Mouse (Mus musculus) c-Kit-negative CD71-positive TER-119-positive erythroid progenitor cells, embryonic 14.5 days (primary cell): ENCODE results near the gene Lrrc39.
"Not testable (repeated sequence)": the region's sequence is repeated elsewhere in the genome, so short reads cannot be mapped to it uniquely, and the experiment has no call there.

Source experiments
- DNase-seq: peaks from one replicate; pipeline ENCODE4 v3.0.0-alpha.2; 2013; ENCODE audit warnings: low read depth, low spot score

The Lrrc39 gene

GRCm38 (mm10) chr3:116562408-116563094, at the start of gene Lrrc39:
TSS of gene Lrrc39 (plus strand) at chr3:116562973.
- DNase-seq: peak; percentile 67

DNA sequence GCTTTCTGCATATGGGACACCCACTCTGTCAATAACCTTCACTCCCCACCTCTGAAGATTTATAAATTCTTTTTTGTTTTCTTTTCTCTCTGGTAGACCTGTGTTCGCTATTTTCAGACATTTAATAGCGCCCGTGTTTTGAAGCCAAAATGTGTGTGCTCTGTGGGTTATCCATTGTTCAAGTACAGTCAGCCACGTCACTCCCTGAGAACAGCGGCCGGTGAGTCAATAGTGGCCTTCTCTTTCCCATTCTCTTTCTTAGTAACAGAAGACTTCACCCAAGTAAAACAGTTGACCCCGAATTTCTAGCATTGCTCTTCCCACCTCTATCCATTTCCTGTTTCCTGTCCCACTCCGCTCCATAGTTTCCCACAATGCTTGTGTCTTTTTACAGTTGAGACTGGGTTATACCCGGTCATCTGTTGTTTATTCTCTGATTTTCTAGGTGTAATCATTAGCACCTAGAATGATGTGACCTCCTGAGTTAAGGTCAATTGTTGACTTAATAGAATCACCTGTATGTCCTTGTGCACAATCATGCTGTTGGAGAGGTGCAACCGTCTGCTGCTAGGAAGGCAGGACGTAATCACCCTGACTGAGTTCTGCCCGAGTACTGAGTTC, 42.5 kb upstream of the Lrrc39 start:
- DNase-seq: no peak

- no peak for DNase-seq
Observed at GRCm38 (mm10) chr3:116529741-116530140, 33.0 kb upstream of the Lrrc39 start.

- DNase-seq: no peak
Observed at GRCm38 (mm10) chr3:116530826-116531225, 31.9 kb upstream of the Lrrc39 start.

- no peak for DNase-seq
Observed at GRCm38 (mm10) chr3:116536428-116537199, 26.2 kb upstream of the Lrrc39 start.

- DNase-seq: no peak
Observed at GRCm38 (mm10) chr3:116537200-116537573, 25.6 kb upstream of the Lrrc39 start.

- DNase-seq: no peak
Observed at GRCm38 (mm10) chr3:116542070-116542469, 20.7 kb upstream of the Lrrc39 start.

DNA sequence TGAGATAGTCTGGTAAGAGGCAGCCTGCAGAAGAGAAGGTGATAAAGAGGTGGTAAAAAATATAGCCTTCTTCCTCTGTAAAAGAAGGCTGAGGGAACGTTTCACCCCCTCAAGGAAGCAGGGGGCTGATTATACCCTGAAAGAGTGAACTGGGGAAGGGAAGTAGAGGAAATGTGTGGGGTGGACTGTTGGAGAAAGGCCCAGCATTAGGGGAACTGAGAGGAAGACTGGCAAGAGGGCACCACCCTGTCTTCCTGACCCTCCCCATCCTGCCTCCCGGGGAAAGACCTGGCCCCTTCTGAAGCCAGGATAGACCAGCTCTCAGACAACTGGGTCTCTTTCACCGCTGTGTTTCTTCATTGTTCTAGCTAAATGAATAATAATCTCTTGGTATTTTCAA, 20.2 kb upstream of the Lrrc39 start:
- DNase-seq: no peak

GRCm38 (mm10) chr3:116547430-116547829, 15.3 kb upstream of the Lrrc39 start:
- DNase-seq: no peak

GRCm38 (mm10) chr3:116551362-116551761, 11.4 kb upstream of the Lrrc39 start:
- no peak for DNase-seq

- DNase-seq: not testable (repeated sequence)
Observed at GRCm38 (mm10) chr3:116561315-116561714, 1.5 kb upstream of the Lrrc39 start.

DNA sequence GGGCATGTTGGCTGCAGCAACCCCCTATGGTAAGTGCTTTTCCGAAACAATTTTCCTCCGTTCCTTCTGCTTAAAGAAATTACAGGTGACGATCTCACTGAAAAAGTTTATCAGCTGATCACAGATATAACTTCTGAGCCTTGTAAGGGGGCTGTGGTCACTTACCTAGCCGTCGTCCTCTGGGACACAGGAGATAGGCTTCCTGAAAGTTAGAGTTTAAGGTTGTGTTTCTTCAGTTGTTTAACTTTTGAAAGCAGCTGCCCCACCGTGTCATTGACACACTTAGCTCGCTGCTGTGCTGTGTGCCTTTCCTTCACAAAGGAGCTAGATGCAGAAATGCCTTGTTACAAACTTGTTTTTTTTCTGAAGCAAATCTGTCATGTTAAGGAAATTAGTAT, 321 bp downstream of the Lrrc39 start:
- DNase-seq: no peak

DNA sequence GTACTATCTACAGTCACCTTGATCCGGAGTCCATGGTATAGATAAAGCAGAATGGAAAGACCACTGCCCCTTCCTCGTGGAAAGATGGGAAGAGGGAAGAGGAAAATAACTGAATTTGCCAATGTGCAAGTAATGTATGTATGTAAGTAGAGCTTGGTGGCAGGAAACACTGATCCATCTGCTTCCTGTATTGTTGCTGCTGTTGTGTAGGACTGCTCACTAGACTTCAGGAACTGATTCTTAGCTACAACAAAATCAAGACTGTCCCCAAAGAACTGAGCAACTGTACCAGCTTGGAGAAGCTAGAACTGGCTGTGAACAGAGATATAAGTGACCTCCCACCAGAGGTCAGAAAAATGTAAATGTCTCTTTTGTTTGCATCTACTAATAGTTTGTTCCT, 7.9 kb downstream of the Lrrc39 start:
- DNase-seq: no peak

GRCm38 (mm10) chr3:116577286-116577685, 14.5 kb downstream of the Lrrc39 start:
- DNase-seq: no peak

GRCm38 (mm10) chr3:116582201-116582600, 19.4 kb downstream of the Lrrc39 start:
- DNase-seq: no peak

- no peak for DNase-seq
Observed at GRCm38 (mm10) chr3:116594076-116594727, 31.4 kb downstream of the Lrrc39 start.

GRCm38 (mm10) chr3:116594728-116595602, 32.2 kb downstream of the Lrrc39 start, which contains the start of gene Sass6:
TSS of gene Sass6 (plus strand) at chr3:116594982.
- DNase-seq: peak; percentile 96

DNA sequence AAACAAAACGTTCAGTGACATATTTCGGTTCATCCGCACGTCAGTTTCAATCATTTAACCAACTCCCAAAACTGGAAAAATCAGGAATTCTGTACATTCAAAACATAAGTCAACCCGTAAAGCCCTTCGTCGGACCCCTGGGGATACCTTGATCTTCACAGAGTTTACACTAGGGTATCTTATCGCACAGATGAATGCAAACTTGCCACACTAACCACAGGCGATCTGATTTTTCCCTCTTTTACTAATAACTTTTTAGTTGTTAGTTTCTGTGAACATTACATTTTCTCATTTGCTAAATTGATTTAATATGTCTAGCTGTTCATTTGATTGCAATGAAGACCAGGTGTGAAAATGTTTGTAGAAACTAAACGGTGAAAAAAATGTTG, 32.8 kb downstream of the Lrrc39 start:
- peak; percentile 30 for DNase-seq

- no peak for DNase-seq
Observed at GRCm38 (mm10) chr3:116599705-116600104, 36.9 kb downstream of the Lrrc39 start.

DNA sequence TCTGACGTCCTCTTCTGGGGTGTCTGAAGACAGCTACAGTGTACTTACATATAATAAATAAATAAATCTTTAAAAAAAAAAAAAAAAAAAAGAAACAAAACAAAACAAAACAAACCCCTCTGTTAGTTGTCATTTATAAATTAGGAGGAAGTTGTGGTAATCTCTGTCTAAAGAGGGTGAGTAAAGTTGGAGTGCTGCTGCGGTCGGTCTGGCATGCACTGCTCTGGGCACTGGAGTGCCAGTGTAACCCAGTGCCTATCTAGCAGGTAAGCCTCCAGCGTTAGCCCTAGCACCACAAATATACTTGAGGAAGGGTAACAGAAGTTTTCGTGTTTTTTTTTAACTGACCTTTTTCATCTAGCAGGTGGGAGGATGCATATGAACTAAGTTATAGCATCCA, 38.2 kb downstream of the Lrrc39 start:
- DNase-seq: no peak

DNA sequence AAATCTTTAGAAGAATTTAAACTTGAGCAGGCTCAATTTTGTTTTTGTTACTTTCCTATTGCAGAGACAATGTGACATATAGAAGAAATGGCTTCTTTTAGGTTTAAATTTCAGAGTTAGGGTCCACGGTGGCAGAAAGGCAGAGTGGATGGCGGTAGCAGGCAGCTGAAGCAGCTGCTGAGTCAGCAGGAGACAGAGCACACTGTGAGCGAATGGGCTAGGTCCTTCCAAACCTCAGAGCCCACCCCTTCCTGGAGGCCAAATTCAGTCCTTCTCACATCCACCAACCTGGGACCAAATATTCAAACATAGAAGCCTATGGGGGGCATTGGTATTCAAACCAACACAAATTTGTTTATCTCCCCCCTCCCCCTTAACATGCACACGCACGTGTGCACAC, 39.0 kb downstream of the Lrrc39 start:
- no peak for DNase-seq
